Mouse (Mus musculus): ENCODE measurements around the gene Tekt5.

Tekt5 gene

DNA sequence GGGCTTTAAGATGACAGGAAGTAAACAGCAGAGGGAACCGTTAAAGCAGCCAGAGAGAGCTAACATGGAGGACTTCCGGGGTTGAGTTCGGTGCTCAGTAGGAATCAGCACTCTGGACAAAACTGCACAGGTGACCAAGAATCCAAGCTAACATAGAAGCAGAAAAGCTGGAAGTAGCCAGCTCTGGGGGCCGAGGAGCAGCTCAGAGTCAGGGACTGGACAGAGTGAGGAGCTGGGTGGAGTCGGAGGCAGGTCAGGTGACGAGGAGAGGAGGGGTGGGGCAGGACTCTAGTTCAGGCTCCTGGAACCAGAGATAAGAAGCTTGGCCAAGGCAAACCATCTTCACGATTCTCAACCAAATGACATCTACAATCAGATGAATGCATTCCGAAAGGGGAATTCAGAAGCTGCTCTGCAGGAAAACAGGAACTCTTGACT, 11.2 kb downstream of the Tekt5 start:
- in situ Hi-C loops (cut with MboI, MseI): no loop called here

GRCm38 (mm10) chr16:10379531-10379930, 15.8 kb downstream of the Tekt5 start:
- in situ Hi-C loops (cut with MboI, MseI): no loop called here

GRCm38 (mm10) chr16:10377286-10377685, 18.0 kb downstream of the Tekt5 start:
- in situ Hi-C loops (cut with MboI, MseI): no loop called here

GRCm38 (mm10) chr16:10374254-10375011, 20.9 kb downstream of the Tekt5 start:
- in situ Hi-C loops (cut with MboI, MseI): no loop called here

DNA sequence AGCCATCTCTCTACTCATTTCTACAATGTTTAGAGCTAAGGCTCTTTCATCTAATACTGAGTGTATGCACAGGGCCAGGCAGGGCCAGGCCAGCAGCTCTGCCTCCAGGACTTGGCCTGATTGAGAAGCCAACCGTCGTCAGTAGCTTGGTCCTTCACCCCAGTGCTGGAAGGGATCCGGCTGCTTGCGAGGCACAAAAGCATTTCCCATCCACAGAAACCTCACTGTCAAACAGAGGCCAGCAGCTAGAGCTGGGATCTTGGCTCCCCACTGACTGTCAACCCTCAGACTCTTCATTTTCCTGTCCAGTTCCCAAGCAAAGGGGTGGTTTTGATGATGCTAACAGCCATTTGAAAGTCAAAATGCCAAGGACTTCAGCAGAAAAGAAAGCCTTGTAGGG, 22.9 kb downstream of the Tekt5 start:
- in situ Hi-C loops (cut with MboI, MseI): no loop called here

DNA sequence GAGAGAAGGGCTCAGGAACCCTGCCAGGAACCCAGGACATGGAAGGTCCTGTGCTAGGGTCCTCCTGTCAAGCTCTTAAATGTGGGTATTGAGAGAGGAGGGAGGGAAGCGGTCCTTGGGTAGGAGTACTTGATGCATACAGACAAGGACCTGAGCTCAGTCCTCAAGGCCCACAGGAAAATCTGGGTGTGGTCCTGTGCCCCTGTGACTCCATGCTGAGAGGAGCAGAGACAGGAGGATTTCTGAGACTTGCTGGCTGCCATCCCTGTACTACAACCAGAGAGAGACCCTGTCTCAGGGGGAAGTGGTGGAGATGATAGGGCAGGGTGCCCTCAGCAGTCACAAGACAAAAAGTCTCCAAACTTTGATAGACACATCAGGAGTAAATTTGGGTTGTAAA, 25.3 kb downstream of the Tekt5 start:
- in situ Hi-C loops (cut with MboI, MseI): no loop called here

DNA sequence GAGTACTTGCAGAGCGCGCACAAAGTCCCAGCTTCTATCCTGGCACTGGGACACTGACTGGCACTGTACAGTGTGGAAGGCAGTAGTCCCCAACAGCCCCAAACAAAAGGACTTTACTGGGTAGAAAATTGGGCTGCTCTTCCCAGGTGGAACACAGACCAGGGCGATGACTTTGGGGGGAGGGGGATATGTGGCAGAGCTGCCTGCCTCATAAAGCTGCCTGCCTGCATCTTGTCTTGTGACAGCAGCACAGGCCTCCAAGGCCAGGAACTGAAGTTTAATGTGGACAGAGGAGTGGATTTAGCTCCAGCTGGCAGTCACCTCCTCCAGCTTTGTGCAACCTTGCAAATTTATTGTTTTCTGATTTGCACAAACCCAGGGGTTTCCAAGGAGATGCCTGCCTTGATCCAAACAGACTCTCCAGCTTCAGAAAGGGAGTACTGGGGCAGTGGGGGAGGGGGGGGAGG, 25.8 kb downstream of the Tekt5 start:
- in situ Hi-C loops (cut with MboI, MseI): no loop called here

DNA sequence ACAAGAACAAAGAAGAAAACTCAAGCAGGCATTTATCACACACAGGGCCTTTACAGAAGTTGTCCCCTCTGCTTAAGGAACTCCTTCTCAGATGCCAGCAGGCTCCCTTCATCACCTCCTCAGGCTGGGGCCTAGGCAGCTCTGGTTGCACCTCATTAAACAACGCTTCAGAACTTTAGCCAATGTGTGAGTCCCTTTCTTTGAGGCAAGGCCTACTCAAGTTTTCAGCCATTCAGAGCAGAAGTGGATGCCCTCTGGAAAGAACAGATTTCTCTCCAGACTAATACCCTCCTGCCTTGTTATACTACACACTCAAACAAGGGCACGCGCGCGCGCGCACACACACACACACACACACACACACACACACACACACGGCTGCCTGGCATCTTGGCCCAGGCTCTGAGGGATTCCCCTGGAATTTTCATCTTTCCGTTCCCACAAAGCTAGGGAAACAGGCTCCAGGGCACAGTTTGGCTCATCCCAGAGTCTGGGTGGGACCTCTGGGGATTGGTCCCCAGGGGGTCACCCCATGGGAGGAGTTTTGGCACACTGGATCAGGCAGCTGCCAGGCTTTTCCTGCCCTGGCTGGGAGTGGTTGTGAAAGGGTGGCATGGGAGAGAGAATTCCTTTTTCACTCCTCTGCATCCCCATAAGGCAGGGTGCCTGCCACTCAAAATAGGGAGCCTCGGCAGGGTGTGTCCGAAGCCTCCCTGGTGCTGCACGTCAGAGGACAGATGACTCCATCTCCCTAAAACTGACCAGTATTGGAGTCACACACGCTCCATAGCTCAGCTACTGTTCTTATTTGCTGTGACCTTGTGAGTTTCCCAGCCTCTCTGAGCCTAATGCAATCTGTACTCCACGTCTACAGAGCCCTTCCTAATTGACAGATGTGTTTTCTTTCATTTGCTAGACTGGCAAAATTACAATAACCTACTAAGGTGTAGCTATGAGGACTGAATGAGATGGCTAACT, 28.8 kb downstream of the Tekt5 start:
- in situ Hi-C loops (cut with MboI, MseI): no loop called here

GRCm38 (mm10) chr16:10365796-10366195, 29.5 kb downstream of the Tekt5 start:
- in situ Hi-C loops (cut with MboI, MseI): no loop called here

DNA sequence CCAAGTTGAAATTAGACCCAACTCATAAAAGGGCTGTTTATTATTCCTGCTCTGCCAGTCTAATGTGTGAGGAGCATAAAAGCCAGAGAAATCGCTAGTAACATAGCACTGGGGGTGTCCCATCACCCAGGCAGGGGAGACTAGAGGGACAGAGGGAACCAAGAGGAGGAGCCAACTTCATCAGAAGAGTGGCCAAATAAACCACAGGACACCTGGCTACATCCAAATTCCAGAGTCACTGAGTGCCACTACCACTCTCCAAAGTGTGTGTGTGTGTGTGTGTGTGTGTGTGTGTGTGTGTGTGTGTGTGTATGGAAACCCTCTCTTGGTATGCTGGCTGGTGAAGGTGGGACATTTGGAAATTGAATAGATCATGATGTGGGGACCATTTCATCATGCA, 32.2 kb downstream of the Tekt5 start:
- in situ Hi-C loops (cut with MboI, MseI): no loop called here

DNA sequence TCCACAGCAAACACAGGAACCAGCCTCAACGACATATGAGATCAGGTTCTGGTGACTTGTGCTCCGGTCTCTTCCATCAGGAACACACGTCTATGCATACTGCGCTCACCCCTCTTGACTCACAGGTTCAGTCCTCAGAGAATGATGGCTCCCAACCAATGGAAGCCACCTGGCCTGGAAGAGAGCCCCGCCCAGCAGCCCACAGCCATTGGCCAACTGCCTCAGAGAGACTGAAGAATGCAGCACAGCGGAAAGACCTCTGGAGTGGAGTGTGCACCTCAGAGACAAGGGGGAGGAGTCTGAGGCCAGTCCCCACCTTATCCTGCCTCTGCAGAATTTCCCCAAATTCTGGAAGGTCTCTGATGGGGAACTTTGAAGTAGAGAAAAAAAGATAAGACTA, 36.0 kb downstream of the Tekt5 start:
- in situ Hi-C loops (cut with MboI, MseI): no loop called here

DNA sequence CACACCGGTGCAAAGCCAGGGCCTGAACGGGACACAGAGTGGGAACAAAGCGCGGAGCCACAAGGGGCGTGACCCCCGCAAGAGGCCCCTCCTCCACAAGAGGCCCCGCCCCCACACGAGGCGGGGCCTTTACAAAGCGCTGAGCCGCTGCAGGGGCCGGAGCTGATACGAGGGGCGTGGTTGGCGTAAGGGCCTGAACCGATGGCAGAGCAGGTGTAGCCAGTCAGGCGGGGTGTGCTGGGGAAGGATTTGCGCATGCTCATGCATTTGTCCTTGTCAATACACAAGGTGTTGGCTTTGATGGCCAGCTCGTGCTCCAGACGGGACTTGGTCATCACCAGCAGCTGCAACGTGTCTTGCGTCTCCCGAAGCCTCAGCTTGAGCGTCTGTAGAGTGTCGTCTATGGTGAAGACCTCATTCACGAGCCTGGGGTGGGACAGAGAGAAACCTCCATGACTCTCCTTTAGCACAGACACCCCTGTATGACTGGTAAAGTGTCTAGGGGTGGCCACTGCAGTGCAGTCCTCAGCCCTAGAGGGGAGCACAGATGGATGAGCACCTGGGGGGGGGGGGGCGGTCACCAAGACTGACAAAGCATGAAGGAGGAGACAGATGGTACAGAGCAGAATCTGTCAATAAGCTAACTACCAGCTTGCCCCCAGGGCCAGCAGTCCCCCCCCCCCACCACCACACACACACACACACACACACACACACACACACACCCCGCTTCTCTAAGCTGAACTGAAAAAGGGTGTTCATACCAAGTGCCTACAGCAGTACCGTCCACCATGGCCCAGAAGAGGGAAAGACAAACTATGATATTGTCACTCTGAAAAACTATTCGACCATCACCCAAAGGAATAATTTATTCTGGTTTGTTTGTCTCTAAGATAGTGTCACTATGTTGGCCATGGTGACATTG, 37.0 kb downstream of the Tekt5 start:
- in situ Hi-C loops (cut with MboI, MseI): no loop called here

GRCm38 (mm10) chr16:10355004-10355403, 40.3 kb downstream of the Tekt5 start:
- in situ Hi-C loops (cut with MboI, MseI): no loop called here

DNA sequence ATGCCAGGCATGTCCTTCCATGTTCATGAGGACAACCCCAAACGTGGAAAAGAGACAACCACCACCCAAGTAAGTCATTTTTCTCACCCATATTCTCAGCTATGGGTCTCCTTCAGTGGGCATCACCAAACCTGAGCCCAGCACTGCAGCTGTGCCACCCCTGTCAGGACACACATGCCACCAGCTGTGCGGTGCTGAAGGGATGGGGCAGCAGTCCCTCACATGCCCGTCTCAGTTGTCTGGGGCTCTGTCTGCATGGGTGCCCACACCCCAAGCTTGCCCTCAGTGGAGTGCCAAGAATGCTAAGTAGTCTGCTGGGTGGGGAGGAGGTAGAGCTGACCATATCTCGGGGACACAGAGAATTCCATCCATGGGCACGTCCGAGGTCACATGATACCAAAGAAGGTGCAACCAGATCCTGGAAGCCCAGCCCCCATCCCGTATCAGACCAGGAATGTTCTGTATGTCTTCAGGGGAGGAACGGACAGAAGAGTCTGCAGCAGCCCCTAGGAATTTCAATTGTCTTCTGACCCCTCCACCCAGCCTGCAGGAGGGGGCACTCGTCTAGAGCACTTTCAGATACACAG, 44.1 kb downstream of the Tekt5 start:
- in situ Hi-C loops (cut with MboI, MseI): no loop called here

GRCm38 (mm10) chr16:10349876-10350275, 45.4 kb downstream of the Tekt5 start:
- in situ Hi-C loops (cut with MboI, MseI): no loop called here

GRCm38 (mm10) chr16:10349436-10349835, 45.9 kb downstream of the Tekt5 start:
- in situ Hi-C loops (cut with MboI, MseI): no loop called here

DNA sequence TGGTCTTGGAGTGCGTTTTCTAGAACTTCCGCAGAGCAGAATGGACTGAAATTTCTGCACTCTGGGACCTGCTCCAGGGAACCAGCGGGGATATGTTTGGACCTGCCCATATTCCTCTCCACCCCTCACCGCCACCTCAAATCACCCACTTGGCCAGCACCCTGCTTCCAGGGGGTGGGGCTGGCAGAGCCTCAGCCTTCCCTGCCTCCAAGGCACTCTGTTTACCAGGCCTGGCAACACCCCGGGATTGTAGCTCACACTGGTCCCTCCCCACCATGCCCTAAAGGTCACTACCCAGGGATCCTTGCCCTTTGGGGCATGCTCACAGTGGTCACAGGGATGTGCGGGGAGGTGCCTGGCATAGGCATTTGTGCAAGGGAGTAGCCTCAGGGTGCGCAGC, 47.7 kb downstream of the Tekt5 start:
- in situ Hi-C loops (cut with MboI, MseI): no loop called here

DNA sequence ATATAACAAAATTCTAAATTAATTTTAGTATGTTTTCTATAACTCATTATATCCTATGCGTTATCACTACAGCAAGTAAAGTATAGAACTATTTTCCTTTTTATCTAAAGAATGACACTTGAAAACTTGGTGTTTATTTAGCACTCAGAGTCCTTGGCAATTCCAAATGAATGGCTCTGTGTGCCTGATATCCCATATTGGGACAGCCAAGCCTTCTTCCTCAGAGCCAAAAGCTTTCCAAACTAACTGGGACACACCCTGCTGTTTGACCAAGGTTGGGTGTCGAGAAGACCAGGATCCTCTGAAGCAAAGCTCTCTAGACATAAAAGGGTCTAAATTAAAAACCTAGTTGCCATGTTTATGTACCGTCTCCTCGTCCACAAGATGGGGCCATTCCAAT, 54.2 kb downstream of the Tekt5 start:
- in situ Hi-C loops (cut with MboI, MseI): no loop called here

GRCm38 (mm10) chr16:10339930-10340329, 55.4 kb downstream of the Tekt5 start:
- in situ Hi-C loops (cut with MboI, MseI): no loop called here

- in situ Hi-C loops (cut with MboI, MseI): no loop called here
Measured at GRCm38 (mm10) chr16:10338601-10339000, 56.7 kb downstream of the Tekt5 start.
